Mouse (Mus musculus) lung, adult 18-20 months (tissue): ENCODE results near the gene Gm4981.
"Not testable (repeated sequence)": the region's sequence is repeated elsewhere in the genome, so short reads cannot be mapped to it uniquely, and the experiment has no call there.

ENCODE experiments used
- DNase-seq, 2 experiments: peaks; one replicate each; pipeline ENCODE4 v3.0.0; 2022; ENCODE audit warnings: mixed read lengths in 2 of 2

The Gm4981 gene

GRCm38 (mm10) chr10:58236613-58237012 lies at the start of gene Gm4981:
Gm4981 (minus strand) TSS chr10:58236701.
- no peak for DNase-seq

GRCm38 (mm10) chr10:58282238-58282637 lies 45.7 kb upstream of the Gm4981 start:
- no peak for DNase-seq

DNA sequence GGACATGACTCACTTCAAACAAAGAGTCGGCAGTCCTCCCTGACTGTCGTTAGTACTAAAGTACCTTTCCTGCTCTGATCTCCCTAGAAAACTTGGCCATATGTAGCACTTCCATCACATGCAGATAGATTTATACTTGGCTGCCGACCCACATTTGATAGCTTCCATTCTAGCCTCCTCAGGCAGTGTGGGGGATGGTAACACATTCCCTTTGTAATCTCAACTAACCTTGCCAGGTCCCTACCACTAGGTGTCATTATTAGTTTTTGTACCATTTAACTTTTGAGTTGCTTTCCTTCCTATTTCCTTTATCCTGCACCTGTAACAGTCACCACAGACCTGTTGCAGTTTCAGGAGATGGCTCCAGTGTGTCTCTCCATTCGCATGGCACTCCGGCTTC lies 22.0 kb upstream of the Gm4981 start:
- DNase-seq = no peak

DNA sequence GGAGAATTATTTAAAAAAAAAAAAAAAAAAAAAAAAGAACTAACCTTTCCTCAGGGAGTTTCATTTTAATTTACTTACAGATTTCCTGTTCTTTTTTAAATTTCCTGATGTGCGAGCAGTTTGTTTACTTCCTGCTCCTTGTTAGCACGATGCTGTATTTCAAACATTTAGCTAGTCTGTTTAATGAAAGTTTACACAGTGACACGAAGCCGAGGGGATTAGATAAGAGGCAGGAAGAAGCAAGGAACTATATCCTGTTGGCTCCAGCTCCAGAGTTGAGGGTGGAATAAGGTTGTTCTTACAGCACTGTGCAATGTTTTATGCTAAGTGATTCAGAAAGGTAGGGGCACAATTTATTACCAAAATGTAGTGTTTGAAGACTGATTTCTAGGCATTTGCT lies 19.5 kb upstream of the Gm4981 start:
- DNase-seq = peak in 1 of 2 experiments; percentile 64

DNA sequence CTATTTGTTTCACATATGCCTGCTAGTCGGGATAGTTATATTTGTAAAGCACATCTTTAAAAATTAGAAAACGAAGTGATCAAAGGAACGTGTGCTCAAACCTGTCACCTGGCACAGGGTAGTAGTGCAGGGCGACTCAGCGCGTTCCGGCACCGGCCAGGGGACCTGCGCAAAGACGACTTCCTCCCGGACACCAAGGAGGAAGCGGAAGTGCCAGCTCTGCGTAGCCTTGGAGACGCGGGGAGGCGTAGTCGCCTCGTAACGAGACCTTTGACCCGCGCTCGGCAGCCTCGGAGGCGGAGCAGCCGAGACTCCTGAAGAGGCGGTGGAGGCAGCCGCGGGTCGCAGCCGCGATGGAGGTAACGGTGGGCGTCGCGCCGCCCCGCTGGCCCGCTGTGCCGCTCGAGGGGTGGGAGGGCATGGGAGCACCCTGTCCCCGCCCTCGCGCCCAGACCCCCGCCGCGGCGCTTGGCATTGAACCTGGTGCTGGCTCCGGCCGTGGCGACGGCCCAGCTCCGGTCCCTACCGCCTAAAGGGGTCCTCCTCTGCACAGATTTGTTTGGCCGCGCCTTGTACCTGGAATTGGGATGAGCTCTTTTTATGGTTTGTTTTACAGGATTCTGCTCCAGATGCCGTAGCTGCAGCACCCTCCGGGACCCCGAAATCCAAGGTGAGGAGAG lies 18.9 kb upstream of the Gm4981 start, which contains the start of gene Gcc2:
Gene Gcc2, plus strand, starts transcription at position 285 of the 680 bp plus-strand sequence.
- DNase-seq = peak; percentile 95 to 97

DNA sequence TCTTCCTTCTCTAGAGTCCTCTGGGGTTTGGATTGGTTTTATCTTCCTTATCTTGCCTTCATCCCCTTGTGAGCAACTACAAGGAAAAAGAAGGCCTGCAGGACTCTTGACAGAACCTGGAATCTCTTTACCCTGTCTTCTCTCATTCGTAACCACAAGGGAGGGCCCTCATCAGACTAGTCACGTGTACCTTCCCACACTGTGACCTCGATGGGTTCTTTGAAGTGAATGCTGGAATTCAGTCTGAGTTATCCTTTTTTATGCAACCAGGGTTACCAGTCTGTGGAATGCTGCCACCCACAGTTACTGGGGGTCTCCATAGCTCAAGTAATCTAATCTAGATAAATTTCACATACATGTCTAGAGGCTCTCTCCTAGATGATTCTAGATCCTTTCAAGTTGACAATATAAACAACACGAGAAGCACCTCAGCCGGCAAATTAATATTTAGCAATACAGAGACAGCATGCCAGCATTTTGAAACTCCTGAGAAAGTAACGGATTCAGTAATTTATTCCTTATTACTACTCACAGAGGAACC lies 18.2 kb upstream of the Gm4981 start:
- no peak for DNase-seq

- no peak for DNase-seq
Measured at GRCm38 (mm10) chr10:58249535-58249934, 13.0 kb upstream of the Gm4981 start.

DNA sequence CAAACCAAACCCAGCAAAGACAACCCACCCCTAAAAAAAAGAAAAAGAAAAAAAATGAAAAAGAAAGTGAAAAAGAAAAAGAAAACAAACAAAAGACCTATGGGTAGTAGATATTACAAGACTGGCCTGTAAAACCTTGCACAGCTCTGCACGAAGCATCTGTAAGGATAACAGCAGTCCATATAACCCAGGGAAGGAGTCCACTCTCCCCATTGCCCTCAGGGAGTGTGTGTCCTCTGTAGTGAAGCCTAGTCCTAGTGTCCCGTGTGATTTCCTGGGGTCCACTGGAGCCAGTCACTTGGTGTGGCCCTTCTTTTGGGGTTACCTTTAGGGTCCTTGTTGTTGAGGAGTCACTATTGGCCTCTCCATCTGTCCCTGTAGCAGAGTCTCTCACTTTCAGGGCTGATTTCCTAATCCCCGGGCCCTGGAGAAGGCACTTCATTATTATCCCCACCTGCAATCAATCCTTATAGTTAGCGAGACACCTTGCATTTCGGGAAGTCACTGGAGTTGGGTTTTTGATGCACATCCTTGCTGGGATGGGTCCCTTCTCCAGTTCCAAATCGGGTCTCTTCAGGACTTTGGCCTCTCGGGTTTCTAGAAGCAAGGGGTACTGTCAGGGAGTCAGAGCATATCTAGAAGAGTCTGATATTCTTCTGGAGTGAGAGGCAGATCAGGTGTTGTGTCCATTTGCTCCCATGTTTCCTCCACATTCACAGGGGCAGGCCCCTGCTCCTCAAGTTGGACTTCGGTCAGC lies 2.7 kb upstream of the Gm4981 start:
- peak in 1 of 2 experiments; percentile 64 for DNase-seq

DNA sequence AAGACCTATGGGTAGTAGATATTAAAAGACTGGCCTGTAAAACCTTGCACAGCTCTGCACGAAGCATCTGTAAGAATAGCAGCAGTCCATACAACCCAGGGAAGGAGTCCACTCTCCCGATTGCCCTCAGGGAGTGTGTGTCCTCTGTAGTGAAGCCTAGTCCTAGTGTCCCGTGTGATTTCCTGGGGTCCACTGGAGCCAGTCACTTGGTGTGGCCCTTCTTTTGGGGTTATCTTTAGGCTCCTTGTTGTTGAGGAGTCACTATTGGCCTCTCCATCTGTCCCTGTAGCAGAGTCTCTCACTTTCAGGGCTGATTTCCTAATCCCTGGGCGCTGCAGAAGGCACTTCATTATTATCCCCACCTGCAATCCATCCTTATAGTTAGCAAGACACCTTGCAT lies 1.5 kb downstream of the Gm4981 start:
- peak in 1 of 2 experiments; percentile 23 for DNase-seq

DNA sequence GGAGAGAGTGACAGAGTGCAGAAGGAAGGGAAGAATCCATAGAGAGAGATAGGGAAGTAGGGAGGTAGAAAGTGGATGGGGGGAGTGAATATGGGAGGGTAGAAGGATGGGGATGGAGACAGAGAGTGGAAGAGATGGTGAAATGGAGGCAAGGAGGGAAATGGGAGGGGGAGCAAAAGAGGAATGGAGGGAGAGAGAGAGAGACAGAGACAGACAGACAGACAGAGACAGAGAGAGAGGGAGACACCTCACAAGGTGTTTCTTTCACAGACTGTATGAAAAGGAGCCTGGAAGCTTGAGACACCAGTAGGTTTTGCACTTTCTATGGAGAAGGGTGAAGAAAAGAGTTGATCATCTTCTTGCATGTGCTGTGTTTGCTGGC lies 2.8 kb downstream of the Gm4981 start:
- not testable (repeated sequence) for DNase-seq

DNA sequence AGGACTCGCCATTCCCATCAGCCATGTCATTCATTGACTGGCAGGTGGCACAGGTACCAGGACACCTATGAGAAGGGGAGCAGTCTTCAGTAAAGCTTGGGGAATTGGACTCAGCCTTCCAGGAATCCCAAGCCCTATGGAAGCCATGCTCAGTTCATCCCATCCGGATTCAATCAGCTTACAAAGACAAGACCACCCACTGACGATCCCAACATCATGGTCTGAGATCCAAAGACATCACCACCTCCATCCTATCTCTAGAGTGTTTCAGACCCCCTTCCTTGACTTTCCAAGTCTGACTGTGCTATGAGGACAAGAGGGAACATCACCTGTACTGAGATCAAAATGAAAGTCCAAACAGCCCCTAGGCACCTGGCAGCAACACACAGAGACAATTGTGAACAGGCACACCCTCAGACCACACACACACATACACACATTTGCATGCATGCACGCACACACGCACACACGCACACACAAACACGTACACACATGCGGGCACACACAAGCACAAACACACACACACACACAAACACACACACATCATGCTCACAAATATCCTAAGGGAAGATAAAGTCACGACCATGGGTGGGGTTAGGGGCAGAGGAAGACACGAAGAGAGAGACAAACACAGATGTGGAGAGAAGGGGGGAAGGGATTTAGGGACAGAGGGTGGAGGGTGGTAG lies 3.3 kb downstream of the Gm4981 start:
- DNase-seq = peak in 1 of 2 experiments; percentile 33

DNA sequence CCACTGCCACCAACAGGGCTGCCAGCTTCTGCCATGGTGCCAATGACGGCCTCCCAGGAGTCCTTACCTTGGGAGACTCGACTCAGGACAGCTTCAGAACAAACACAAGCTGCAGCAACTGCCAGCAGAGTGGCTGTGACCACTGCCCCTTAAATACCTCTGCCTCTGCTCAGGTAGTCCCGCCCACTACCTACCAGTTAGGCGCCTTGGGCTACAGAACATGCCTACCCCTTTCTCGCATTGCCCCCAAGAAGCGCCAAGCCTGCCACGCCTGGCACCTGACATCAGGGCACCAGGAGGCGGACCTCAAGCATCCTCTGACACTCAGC lies 3.9 kb downstream of the Gm4981 start, which contains the start of gene Duxf3:
Gene Duxf3, minus strand, starts transcription at position 35 of the 329 bp plus-strand sequence.
- DNase-seq = peak in 1 of 2 experiments; percentile 31

- peak; percentile 65 to 76 for DNase-seq
Measured at GRCm38 (mm10) chr10:58231779-58232640, 4.5 kb downstream of the Gm4981 start.

DNA sequence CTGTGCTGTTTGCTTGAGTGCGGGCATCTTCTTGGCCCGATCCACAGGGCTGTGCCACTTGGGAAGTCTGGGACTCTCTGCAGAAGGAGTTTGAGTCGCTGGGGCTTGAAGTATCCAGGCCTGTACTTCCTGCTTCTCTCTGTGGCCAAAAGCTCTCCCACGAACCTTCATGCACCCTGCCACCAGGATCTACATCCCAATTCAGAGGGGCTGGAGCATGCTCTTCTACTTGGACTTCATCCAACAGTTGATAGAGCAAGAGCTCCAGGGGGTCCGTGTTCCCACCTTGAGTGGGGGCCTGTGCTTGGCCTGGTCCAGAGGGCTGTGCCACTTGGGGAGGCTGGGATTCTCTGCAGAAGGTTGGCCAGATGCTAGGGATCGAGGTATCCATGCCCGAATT lies 5.4 kb downstream of the Gm4981 start:
- DNase-seq = peak in 1 of 2 experiments; percentile 57

DNA sequence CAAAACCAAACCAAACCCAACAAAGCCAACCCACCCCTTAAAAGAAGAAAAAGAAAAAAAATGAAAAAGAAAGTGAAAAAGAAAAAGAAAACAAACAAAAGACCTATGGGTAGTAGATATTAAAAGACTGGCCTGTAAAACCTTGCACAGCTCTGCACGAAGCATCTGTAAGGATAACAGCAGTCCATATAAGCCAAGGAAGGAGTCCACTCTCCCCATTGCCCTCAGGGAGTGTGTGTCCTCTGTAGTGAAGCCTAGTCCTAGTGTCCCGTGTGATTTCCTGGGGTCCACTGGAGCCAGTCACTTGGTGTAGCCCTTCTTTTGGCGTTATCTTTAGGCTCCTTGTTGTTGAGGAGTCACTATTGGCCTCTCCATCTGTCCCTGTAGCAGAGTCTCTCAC lies 6.5 kb downstream of the Gm4981 start:
- not testable (repeated sequence) for DNase-seq

GRCm38 (mm10) chr10:58227798-58228197 lies 8.7 kb downstream of the Gm4981 start:
- DNase-seq = peak in 1 of 2 experiments; percentile 44

- not testable (repeated sequence) for DNase-seq
Measured at GRCm38 (mm10) chr10:58226357-58226756, 10.1 kb downstream of the Gm4981 start.

- DNase-seq = peak in 1 of 2 experiments; percentile 49
Measured at GRCm38 (mm10) chr10:58224827-58225785, 11.4 kb downstream of the Gm4981 start, which contains the start of gene AW822073. AW822073 (minus strand) TSS chr10:58224930.

GRCm38 (mm10) chr10:58223972-58224805 lies 12.3 kb downstream of the Gm4981 start:
- peak; percentile 54 to 72 for DNase-seq

- DNase-seq = not testable (repeated sequence)
Measured at GRCm38 (mm10) chr10:58223161-58223560, 13.3 kb downstream of the Gm4981 start.
